Mouse (Mus musculus) spleen, adult 2 months (tissue): ENCODE data around the gene Tnfsf12. TPM values are rescaled to one million over a fixed set of nuclear protein-coding genes. Genes with fewer than 3 reads are reported as not detected.
A peak's percentile ranks its signal among the peaks of the same experiment; 100 is the strongest.

ENCODE experiments used
- DNase-seq, 2 experiments: peaks; one replicate each; pipeline versions ENCODE4 v3.0.0 to v3.0.0-alpha.2; 2012 to 2021; ENCODE audit warnings: low spot score in 2 of 2, low read depth in 1 of 2
- H3K27ac ChIP-seq: fragments of 200-500 bp; 2 replicates; pipeline ENCODE4 v1.5.1; 2012; ENCODE audit warnings: low read length, inconsistent platforms; ENCODE audit not compliant: insufficient read depth
- H3K27me3 ChIP-seq: fragments of 200-500 bp; 2 replicates; pipeline ENCODE4 v1.6.1; 2012; ENCODE audit warnings: mild to moderate bottlenecking, moderate library complexity, low read length, inconsistent platforms; ENCODE audit not compliant: control insufficient read depth, insufficient read depth
- H3K36me3 ChIP-seq: fragments of 200-500 bp; 2 replicates; pipeline ENCODE4 v1.6.1; 2012; ENCODE audit warnings: mild to moderate bottlenecking, low read length, inconsistent platforms; ENCODE audit not compliant: control insufficient read depth, insufficient read depth
- H3K4me1 ChIP-seq: fragments of 200-500 bp; 2 replicates; pipeline ENCODE4 v1.6.1; 2011; ENCODE audit warnings: inconsistent platforms; ENCODE audit not compliant: control insufficient read depth, insufficient read depth, insufficient read length
- H3K4me3 ChIP-seq: fragments of 200-500 bp; 2 replicates; pipeline ENCODE4 v1.5.1; 2011; ENCODE audit warnings: mild to moderate bottlenecking, inconsistent platforms; ENCODE audit not compliant: insufficient read depth, insufficient read length; ENCODE audit errors: extremely low read depth
- CTCF ChIP-seq: fragments of 200-500 bp; IDR thresholded peaks from 2 replicates; pipeline ENCODE4 v1.5.1; 2011; ENCODE audit warnings: mild to moderate bottlenecking, inconsistent platforms; ENCODE audit not compliant: insufficient read depth, insufficient read length, insufficient replicate concordance; ENCODE audit errors: extremely low read depth
- POLR2A ChIP-seq: fragments of 200-500 bp; IDR thresholded peaks from 2 replicates; pipeline ENCODE4 v1.6.1; 2011; ENCODE audit warnings: low read depth, low read length, inconsistent platforms
- WGBS: fragments of 180-500 bp; shearing (Covaris S2); methylation state at CpG from one replicate; pipeline ENCODE4 v1.1.7; 2018; 5-methylcytosine and 5-hydroxymethylcytosine counted together
- polyA plus RNA-seq: library from polyadenylated mRNA; depleted of rRNA; stranded (reverse); fragments of >200 nt; gene quantifications from 2 replicates; pipeline ENCODE4 v1.2.3, GENCODE M21; 2012

Tnfsf12 gene
- polyA plus RNA-seq, 1 experiment, result 23.9 TPM

DNA sequence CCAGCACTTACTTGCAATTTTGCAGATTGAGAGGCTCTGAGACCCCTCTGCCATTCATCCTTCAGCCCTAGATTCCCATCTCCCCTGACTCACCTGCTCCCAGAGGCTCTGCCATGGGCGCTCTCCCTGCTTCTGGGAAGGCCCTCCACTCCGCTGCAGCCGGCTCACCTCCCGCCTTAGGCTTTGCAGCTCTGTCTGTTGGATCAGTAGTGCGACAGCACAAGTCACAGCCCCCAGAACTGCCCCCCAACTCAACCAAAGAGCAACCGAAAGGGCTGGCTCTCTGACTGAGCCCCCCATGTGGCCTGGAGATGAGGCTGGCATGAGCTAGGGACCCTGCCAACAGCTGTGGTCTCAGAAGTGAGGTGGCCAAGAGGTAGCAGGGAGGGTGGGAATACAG lies 10.7 kb downstream of the Tnfsf12 start:
- Histone ChIP-seq H3K27ac (peak overlapping the region; percentile 90), H3K36me3 (no peaks in the 10 kb centered on the region), H3K4me1 (no peaks in the 10 kb centered on the region), H3K27me3 (no peaks in the 10 kb centered on the region), H3K4me3 (no peak overlapping the region)
- 86% methylated on average over 6 of the region's 6 CpGs for WGBS
- TF ChIP-seq CTCF (no peak), POLR2A (no peak)
- no peak for DNase-seq

DNA sequence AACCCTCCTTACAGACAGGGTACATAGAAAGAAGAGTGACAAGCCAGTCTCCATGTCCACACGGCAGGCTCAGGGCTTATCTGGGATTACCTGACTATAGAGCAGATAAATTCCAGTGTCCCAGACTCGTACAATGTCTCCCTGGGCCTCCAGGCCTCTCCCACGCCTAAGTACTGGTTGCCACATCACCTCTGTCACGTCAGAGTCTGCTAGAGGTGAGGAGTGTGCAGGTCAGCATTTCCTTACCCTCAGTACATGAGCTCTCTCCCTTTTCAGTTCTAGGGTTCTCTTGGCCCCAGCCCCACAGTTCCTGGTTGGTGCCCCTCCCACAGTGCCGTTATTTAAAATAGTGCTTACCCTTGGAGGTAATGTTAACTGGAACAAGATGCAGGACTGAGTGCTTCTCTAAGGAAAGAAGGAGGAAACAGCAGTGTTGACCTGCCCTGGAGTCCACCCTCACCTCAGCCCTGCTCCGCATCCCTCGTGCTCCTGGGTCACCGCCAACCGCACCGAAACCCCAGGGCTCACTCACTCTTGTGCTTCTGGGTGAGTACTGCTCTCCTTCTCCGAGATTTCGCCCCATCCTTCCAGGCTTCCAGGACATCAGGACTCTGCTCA lies 11.4 kb downstream of the Tnfsf12 start:
- DNase-seq, result no peak

DNA sequence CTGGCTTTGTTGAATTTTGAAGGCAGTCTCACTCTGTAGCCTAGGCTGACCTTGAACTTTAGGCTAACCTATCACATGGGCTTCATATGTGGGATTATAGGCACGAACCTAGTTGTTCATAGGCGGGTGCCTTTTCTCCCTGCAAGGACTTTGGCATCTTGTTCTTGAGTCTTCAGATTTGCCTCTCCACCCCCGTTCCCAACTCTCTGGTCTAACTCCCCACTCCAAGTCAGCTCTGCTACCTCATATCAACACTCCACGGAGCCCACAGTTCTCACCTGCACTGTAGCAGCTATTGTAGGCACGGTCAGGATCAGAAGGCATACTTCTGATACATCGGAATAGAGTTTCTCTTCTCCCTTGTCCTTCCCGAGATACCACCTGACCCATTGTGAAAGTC lies 12.1 kb downstream of the Tnfsf12 start:
- H3K27ac ChIP-seq, result no peak overlapping the region
- no peak overlapping the region for H3K4me3 ChIP-seq
- DNase-seq, result no peak
- WGBS, result 89% methylated on average over 7 of the region's 7 CpGs
- TF ChIP-seq CTCF (no peak), POLR2A (no peak)
- H3K36me3 ChIP-seq, result peaks cover under 1% of the 10 kb centered on the region; the same call in 1 of the 2 replicates
- no peaks in the 10 kb centered on the region for H3K27me3 ChIP-seq
- H3K4me1 ChIP-seq, result no peaks in the 10 kb centered on the region

More for the DNA sequence above, 11.4 kb downstream of the Tnfsf12 start:
- TF ChIP-seq CTCF (no peak), POLR2A (no peak)
- no peaks in the 10 kb centered on the region for H3K36me3 ChIP-seq
- H3K27me3 ChIP-seq, result no peaks in the 10 kb centered on the region
- no peak overlapping the region for H3K4me3 ChIP-seq
- H3K4me1 ChIP-seq, result no peaks in the 10 kb centered on the region
- WGBS, result 83% methylated on average over 12 of the region's 12 CpGs
- no peak overlapping the region; the same call in 1 of the 2 replicates for H3K27ac ChIP-seq

DNA sequence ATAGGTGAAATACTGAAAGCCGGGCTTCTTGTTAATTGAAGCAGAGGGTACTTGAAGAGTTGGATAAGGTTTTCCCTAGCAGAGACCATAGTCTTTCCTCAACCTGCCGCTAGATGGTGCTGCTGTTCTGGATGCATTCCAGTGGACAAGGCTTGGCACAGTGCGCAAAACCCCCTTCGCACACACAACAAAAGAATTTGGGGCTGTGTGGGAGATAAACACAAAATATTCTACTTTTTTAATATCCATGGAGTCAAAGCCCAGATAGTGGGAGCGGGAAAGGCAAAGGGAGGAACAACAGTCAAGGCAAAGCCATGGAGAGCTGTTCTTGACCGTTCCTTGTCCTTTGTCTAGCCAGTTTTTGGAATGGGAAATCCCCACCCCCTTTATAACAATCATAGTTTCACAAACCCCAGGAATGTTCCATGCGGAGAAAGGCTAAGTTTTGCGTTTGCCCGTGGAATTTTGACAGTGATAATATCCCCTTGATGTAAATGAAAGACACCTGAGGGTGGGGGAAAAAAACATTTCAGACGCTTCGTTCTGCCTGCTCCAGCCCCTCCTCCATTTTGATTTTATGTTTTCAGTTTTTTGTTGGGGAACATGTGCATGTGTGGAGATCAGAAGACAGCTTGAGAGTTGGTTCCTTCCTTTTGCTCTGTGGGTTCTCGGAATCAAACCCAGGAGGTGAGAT lies 12.7 kb downstream of the Tnfsf12 start:
- WGBS, result 31% methylated on average over 12 of the region's 12 CpGs
- Histone ChIP-seq H3K4me1 (no peaks in the 10 kb centered on the region), H3K4me3 (no peak overlapping the region), H3K36me3 (peaks cover 6% of the 10 kb centered on the region; the same call in 1 of the 2 replicates), H3K27ac (no peak overlapping the region), H3K27me3 (no peaks in the 10 kb centered on the region)
- peak; percentile 78; the same call in 1 of the 2 replicates for TF ChIP-seq CTCF
- TF ChIP-seq POLR2A, result no peak
- DNase-seq, result peak; percentile 77 to 82

DNA sequence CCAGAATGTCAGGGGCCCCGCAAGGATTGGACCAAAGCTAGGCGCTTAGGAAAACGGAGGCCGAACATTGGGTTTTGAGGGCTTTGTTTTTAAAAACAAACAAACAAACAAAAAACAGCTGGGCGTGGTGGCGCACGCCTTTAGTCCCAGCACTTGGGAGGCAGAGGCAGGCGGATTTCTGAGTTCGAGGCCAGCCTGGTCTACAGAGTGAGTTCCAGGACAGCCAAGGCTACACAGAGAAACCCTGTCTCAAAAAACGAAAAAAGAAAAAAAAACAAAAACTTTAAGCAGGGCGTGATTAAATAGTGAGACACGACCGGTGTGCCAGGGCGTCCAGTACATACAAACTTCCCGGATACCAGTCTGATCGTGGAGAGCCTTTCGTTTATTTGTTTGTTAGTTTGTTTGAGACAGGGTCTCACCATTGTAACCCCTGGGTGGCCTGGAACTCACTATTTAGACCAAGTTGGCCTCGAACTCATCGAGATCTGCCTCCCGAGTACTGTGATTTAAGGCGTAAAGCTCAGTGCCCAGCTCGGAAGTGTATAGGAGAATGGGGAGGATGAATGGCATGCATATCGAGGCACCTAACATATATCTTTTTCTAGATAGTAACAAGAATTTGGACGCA lies 13.3 kb downstream of the Tnfsf12 start:
- Histone ChIP-seq H3K27me3 (no peaks in the 10 kb centered on the region), H3K4me3 (peak overlapping the region; percentile 62), H3K36me3 (peaks cover 8% of the 10 kb centered on the region; the same call in 1 of the 2 replicates), H3K4me1 (no peaks in the 10 kb centered on the region), H3K27ac (peak overlapping the region; percentile 94)
- TF ChIP-seq CTCF (no peak), POLR2A (no peak)
- WGBS, result 18% methylated on average over 24 of the region's 24 CpGs
- no peak for DNase-seq

DNA sequence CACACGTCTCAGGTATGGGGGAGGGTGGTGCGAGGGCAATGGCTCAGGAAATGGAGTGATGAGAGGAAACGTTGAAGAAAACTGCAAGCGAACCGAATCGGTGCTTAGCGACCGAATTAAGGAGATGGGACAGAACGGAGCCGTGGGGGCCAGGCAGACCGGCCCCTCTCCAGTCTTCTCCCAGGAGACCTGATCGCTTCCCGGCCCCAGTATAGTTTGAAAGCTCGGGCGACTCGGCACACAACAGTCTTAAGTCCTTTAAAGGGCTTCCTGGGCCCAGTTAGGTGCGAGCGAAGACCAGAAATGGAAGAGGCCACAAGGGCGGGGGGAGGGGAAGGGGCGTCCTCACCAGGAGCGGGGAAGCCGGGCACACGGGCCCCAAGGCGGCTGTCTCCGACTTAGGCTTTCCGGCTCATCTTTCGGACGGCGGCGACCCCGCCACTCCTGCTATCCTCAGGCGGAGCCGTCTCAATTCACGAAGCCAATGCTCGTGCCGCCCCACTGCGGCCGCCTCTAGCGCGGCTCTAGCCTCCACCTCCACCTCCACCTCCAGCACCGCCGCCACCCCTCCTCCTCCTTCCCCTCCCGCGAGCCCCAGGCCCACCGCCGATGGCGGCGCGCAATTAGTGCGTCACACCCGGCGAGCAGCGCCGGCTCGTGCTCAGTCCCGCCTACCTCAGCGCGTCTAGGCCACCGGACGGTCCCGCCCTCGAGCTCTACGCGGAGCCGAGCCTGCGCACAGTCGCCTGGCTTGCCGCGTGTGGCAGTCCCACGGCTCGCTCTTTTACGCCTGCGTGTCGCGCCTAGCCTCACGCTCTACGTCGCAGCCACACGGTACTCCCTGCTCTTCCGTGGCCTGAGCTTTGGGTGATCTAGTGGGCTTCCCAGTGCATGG lies 14.1 kb downstream of the Tnfsf12 start, which contains the start of gene Senp3:
TSS of gene Senp3 (minus strand) at position 771 of the 895 bp plus-strand sequence.
- DNase-seq, result peak; percentile 93 to 96
- WGBS, result under 1% methylated on average over 80 of the region's 80 CpGs
- no peaks in the 10 kb centered on the region for H3K4me1 ChIP-seq

More for the DNA sequence above, 14.1 kb downstream of the Tnfsf12 start, which contains the start of gene Senp3:
- Histone ChIP-seq H3K27me3 (no peaks in the 10 kb centered on the region), H3K36me3 (peaks cover 11% of the 10 kb centered on the region; the same call in 1 of the 2 replicates), H3K27ac (peak within 1 kb of the TSS; percentile 94), H3K4me3 (peak within 1 kb of the TSS; percentile 79)
- TF ChIP-seq CTCF, result no peak
- peak; percentile 77 for TF ChIP-seq POLR2A
